Mouse (Mus musculus) liver, adult 2 months (tissue): ENCODE results near the gene Ube2cbp.

Experiments
- CTCF ChIP-seq: fragments of 200-500 bp; IDR thresholded peaks from 2 replicates; pipeline ENCODE4 v1.5.1; 2011; ENCODE audit warnings: low read depth, low read length, control low read depth
- POLR2A ChIP-seq: fragments of 200-500 bp; IDR thresholded peaks from 2 replicates; pipeline ENCODE4 v1.6.1; 2011; ENCODE audit warnings: low read length, control low read depth; ENCODE audit not compliant: insufficient read depth; ENCODE audit errors: extremely low read depth

- no peak for TF ChIP-seq POLR2A
- no peak for TF ChIP-seq CTCF
Observed at GRCm38 (mm10) chr9:86315700-86316099, 149.1 kb downstream of the Ube2cbp start.
